Mouse (Mus musculus) bone marrow macrophage, adult 2 months (primary cell): ENCODE data around the gene Tmprss11g.

Experiments
- CTCF ChIP-seq: IDR thresholded peaks from 2 replicates; pipeline ENCODE4 v1.5.1; 2012; ENCODE audit warnings: low read depth, mild to moderate bottlenecking, low read length, moderate library complexity
- POLR2A ChIP-seq: IDR thresholded peaks from 2 replicates; pipeline ENCODE4 v1.6.1; 2012; ENCODE audit warnings: mild to moderate bottlenecking, low read depth, low read length, borderline replicate concordance

DNA sequence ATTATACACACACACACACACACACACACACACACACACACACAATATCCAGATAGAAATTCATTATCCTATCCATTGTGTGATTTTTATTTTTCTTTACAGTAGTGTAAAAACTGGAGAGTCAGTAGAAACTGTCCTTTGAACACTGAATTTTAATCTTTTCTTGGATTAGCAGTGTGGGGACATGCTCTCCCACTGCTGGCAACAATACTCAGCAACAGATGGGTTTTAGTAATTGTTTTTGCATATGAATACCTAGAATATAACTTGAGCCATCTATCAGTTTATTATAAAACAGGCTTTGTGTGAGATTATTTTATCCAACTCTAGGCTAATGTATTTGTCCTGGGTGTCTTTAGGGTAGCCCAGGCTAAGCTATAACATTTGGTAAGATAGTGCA is 79.9 kb downstream of the Tmprss11g start:
- TF ChIP-seq CTCF (no peak), POLR2A (no peak)
